Mouse (Mus musculus) C2C12 (cell line): ENCODE data around the gene Bloc1s5. TPM values are rescaled to one million over a fixed set of nuclear protein-coding genes. Genes with fewer than 3 reads are reported as not detected.
"Not testable (repeated sequence)": the region's sequence is repeated elsewhere in the genome, so short reads cannot be mapped to it uniquely, and the experiment has no call there.

Source experiments
- H3K27me3 ChIP-seq: one replicate; pipeline ENCODE4 v1.6.1; 2011; ENCODE audit not compliant: control insufficient read depth, insufficient read depth, insufficient read length
- H3K36me3 ChIP-seq: one replicate; pipeline ENCODE4 v1.6.1; 2011; ENCODE audit not compliant: control insufficient read depth, insufficient read depth
- H3K4me3 ChIP-seq: one replicate; pipeline ENCODE4 v1.5.1; 2011; ENCODE audit warnings: mild to moderate bottlenecking, control low read depth; ENCODE audit not compliant: poor library complexity, insufficient read depth, severe bottlenecking
- H3K79me2 ChIP-seq: one replicate; pipeline ENCODE4 v1.6.1; 2011; ENCODE audit not compliant: control insufficient read depth, insufficient read depth
- H3K79me3 ChIP-seq: one replicate; pipeline ENCODE4 v1.6.1; 2011; ENCODE audit warnings: low read depth, control low read depth
- H3ac ChIP-seq: one replicate; pipeline ENCODE3; 2011; ENCODE audit warnings: low read depth; ENCODE audit not compliant: control insufficient read depth, insufficient read length
- CEBPB ChIP-seq: IDR thresholded peaks from one replicate; pipeline ENCODE4 v1.6.1; 2011; ENCODE audit warnings: low read depth, mild to moderate bottlenecking, control low read depth, moderate library complexity
- CTCF ChIP-seq: IDR thresholded peaks from one replicate; pipeline ENCODE4 v1.5.1; 2011; ENCODE audit not compliant: control insufficient read depth, insufficient read depth, insufficient read length
- FOSL1 ChIP-seq: IDR thresholded peaks from one replicate; pipeline ENCODE4 v1.8.0; 2011; ENCODE audit warnings: mild to moderate bottlenecking, low read length; ENCODE audit not compliant: poor library complexity, insufficient read depth, severe bottlenecking
- MAX ChIP-seq: IDR thresholded peaks from one replicate; pipeline ENCODE4 v1.6.1; 2011; ENCODE audit warnings: mild to moderate bottlenecking, control low read depth
- MYOD1 ChIP-seq: IDR thresholded peaks from one replicate; pipeline ENCODE4 v1.6.1; 2011; ENCODE audit warnings: low read depth; ENCODE audit not compliant: control insufficient read depth, insufficient read length
- MYOG ChIP-seq: IDR thresholded peaks from one replicate; pipeline ENCODE4 v1.6.1; 2011; ENCODE audit not compliant: control insufficient read depth, insufficient read length; ENCODE audit errors: extremely low read depth
- USF1 ChIP-seq: IDR thresholded peaks from one replicate; pipeline ENCODE4 v1.6.1; 2011; ENCODE audit warnings: low read depth, mild to moderate bottlenecking, control low read depth, moderate library complexity
- long read RNA-seq, 2 experiments: library from polyadenylated mRNA; unstranded; transcript quantifications; one replicate each; pipeline ENCODE4 v2.0.0; 2019 to 2020
- polyA plus RNA-seq: library from polyadenylated mRNA; unstranded; fragments of >200 nt; fragmentation: generic; extraction: Trizol; gene quantifications from one replicate; pipeline ENCODE4 v1.2.1, GENCODE M21; 2012; ENCODE audit warnings: missing spikeins

The Bloc1s5 gene
- polyA plus RNA-seq, result 7.1 TPM
- long read RNA-seq, experiment 1, full-length matches to known transcripts, result 27 of 33 reads
- long read RNA-seq, experiment 1, partial matches to known transcripts, result 2 of 33 reads
- long read RNA-seq, experiment 1, other reads (novel, unspliced or antisense), result 4 of 33 reads
- long read RNA-seq, experiment 2, full-length matches to known transcripts, result 96 of 105 reads
- long read RNA-seq, experiment 2, partial matches to known transcripts, result 0 of 105 reads
- long read RNA-seq, experiment 2, other reads (novel, unspliced or antisense), result 9 of 105 reads

DNA sequence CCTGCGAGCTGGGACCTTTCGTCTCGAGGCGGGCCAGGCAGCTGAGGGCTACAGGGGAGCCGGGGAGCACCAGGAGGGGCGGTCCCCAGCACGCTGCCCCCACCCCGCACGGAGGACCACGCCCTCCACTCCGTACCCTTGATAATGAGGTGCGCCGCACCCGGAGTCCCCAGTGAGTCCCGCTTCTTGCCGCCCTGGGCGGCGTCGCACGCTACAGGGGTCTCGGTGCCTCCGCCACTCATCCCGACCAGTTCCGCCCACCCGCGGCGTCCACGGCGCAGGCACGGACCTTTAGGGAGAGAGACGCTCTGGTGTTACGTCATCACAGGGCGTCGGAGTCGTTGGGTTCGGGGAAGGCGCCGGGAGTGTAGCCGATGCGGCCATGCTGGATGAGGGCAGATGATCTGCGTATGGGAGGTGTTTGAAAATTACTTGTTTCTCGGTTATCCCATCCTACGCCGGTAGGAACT, at the start of gene Bloc1s5:
TSS of gene Bloc1s5 (minus strand) at position 310 of the 470 bp plus-strand sequence.
- Histone ChIP-seq H3K36me3 (peaks cover 4% of the 10 kb centered on the region), H3K27me3 (no peaks in the 10 kb centered on the region), H3K4me3 (peak within 1 kb of the TSS; percentile 53), H3ac (peak within 1 kb of the TSS; percentile 59), H3K79me3 (no peaks in the 10 kb centered on the region), H3K79me2 (no peaks in the 10 kb centered on the region)
- TF ChIP-seq MYOD1 (no peak), CEBPB (peak; percentile 21), USF1 (no peak), MAX (peak; percentile 22)

DNA sequence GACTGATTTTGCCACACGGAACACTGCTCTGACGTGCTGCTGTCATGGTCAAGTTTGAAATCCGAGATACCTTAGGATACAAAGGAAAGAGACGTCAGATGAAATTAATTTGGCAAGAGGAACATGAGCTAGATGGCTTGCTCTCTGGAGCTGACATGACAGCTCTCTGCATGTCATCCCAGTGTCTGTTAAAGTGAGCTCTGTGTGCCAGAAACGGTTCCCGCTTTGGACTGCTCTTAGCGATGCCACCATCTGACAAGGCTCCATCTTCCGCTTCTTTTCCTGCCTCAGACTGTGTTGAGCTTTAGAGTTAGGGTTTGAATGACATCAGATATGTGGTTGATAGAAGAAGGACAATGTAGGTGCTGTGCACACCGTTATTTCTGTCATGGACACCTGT, 37.4 kb upstream of the Bloc1s5 start:
- no peak overlapping the region for H3K4me3 ChIP-seq
- no peak overlapping the region for H3ac ChIP-seq
- no peaks in the 10 kb centered on the region for H3K36me3 ChIP-seq
- TF ChIP-seq CEBPB (no peak), FOSL1 (no peak), USF1 (no peak), CTCF (no peak), MYOD1 (no peak), MYOG (no peak), MAX (no peak)
- no peaks in the 10 kb centered on the region for H3K27me3 ChIP-seq
- H3K79me2 ChIP-seq, result no peaks in the 10 kb centered on the region
- no peaks in the 10 kb centered on the region for H3K79me3 ChIP-seq

DNA sequence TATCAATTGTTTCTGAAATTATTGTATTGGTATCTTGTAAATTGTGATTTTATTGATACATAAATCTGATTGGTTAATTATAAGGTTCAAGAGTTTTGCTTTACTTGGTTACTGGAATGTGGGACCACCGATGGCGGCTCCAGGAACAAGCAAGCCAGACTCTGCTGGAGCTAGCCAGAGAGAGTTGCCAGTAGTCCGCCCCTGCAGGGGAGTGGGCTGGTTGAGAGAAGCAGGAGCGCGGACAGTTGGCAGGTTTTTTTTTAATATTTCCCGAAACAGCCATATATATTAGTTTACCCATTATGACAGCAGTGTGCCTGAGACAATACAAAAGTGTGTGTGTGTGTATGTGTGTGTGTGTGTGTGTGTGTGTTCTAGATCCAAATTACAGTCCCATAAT, 36.5 kb upstream of the Bloc1s5 start:
- H3K79me2 ChIP-seq, H3K36me3 ChIP-seq, H3K27me3 ChIP-seq, H3K4me3 ChIP-seq, H3ac ChIP-seq, H3K79me3 ChIP-seq: not testable (repeated sequence)

DNA sequence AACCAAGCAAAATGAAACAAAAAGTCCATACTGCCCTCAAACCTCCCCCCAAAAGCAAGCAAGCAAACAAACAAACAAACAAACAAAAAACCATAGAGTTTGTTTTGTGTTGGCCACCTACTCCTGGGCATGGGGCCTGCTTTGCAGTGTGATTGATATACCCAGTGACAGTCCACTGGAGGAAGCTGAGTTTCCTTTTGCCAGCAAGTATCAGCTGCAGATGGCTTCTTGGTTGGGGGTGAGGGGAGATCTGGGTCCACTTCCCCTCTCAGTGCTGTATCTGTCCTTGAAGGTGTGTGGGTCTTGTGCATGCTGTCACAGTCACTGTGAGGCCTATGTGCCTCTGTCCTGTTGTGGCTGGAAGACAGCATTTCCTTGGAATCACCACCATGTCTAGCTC, 35.1 kb upstream of the Bloc1s5 start:
- TF ChIP-seq FOSL1 (no peak), CTCF (no peak), MYOD1 (no peak), MAX (no peak), MYOG (no peak), USF1 (no peak), CEBPB (no peak)

DNA sequence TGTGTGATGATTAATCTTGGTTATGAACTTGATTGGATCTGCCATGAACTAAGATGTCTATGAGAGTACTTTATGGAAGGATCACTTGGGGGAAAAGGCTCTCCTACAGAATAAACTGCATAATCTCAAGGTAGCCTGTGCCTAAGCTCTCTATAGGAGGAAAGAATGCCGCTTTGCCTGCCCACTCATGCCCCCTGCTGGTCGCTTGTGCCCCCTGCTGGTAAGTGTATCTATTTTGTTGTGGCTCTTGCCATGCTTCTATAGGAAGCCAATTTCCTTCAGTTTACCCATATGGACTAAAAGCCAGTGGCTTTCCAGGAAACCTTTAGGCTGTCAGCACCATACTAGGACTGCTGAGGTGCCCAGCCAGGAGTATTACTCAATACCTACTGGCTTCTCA, 33.6 kb upstream of the Bloc1s5 start:
- Histone ChIP-seq H3K4me3 (no peak overlapping the region), H3K27me3 (no peaks in the 10 kb centered on the region), H3K36me3 (no peaks in the 10 kb centered on the region), H3ac (no peak overlapping the region), H3K79me3 (no peaks in the 10 kb centered on the region), H3K79me2 (no peaks in the 10 kb centered on the region)
- TF ChIP-seq CTCF, result peak; percentile 5
- TF ChIP-seq USF1, result no peak
- no peak for TF ChIP-seq MYOG

More for the DNA sequence above, 35.1 kb upstream of the Bloc1s5 start:
- Histone ChIP-seq H3K36me3 (no peaks in the 10 kb centered on the region), H3K4me3 (no peak overlapping the region), H3ac (no peak overlapping the region), H3K79me3 (no peaks in the 10 kb centered on the region), H3K79me2 (no peaks in the 10 kb centered on the region), H3K27me3 (no peaks in the 10 kb centered on the region)

DNA sequence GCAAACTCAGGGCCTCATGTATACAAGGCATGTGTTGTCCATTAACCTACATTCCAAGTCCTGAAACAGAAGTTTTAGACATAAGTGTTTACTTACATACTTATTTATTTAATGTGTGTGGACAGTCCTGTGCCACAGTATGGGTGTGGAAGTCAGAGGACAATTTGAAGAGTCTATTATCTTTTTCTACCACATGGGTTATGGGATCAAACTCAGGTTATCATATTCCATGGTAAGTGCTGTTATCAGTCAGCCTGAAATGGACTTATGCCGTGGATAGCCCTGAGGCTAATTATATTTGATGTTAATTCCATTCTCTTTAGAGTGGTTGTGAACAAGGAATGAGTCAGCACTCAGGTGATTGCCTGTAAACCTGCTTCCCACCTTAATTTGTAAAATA, 29.8 kb upstream of the Bloc1s5 start:
- H3K27me3 ChIP-seq, result no peaks in the 10 kb centered on the region
- no peak overlapping the region for H3K4me3 ChIP-seq
- H3ac ChIP-seq, result no peak overlapping the region

More for the DNA sequence above, 29.8 kb upstream of the Bloc1s5 start:
- no peak for TF ChIP-seq MAX
- TF ChIP-seq CTCF, result no peak
- TF ChIP-seq USF1, result no peak
- no peak for TF ChIP-seq CEBPB
- TF ChIP-seq MYOD1, result no peak
- TF ChIP-seq MYOG, result no peak
- TF ChIP-seq FOSL1, result no peak
- Histone ChIP-seq H3K79me3 (no peaks in the 10 kb centered on the region), H3K36me3 (no peaks in the 10 kb centered on the region), H3K79me2 (no peaks in the 10 kb centered on the region)
